Mouse (Mus musculus) left cerebral cortex, adult 6 months (tissue): Measurements from ENCODE around the gene Tnfaip8l3. TPM values are rescaled to one million over a fixed set of nuclear protein-coding genes. Genes with fewer than 3 reads are reported as not detected.

Experiments used
- long read RNA-seq, 2 experiments: library from polyadenylated mRNA; unstranded; transcript quantifications; one replicate each; pipeline ENCODE4 v2.0.0; 2019 to 2020
- polyA plus RNA-seq: library from polyadenylated mRNA; unstranded; fragments of <200 nt; fragmentation: Nextera tagmentation; gene quantifications from 2 replicates; pipeline ENCODE4 v1.2.3, GENCODE M21; 2021

Tnfaip8l3 gene
- 2.9 and 3.7 TPM in 2 replicates for polyA plus RNA-seq
- long read RNA-seq, experiment 1, full-length matches to known transcripts: 4 of 7 reads
- long read RNA-seq, experiment 1, partial matches to known transcripts: 0 of 7 reads
- long read RNA-seq, experiment 1, other reads (novel, unspliced or antisense): 3 of 7 reads
- long read RNA-seq, experiment 2, full-length matches to known transcripts: 1 of 3 reads
- long read RNA-seq, experiment 2, partial matches to known transcripts: 0 of 3 reads
- long read RNA-seq, experiment 2, other reads (novel, unspliced or antisense): 2 of 3 reads

DNA sequence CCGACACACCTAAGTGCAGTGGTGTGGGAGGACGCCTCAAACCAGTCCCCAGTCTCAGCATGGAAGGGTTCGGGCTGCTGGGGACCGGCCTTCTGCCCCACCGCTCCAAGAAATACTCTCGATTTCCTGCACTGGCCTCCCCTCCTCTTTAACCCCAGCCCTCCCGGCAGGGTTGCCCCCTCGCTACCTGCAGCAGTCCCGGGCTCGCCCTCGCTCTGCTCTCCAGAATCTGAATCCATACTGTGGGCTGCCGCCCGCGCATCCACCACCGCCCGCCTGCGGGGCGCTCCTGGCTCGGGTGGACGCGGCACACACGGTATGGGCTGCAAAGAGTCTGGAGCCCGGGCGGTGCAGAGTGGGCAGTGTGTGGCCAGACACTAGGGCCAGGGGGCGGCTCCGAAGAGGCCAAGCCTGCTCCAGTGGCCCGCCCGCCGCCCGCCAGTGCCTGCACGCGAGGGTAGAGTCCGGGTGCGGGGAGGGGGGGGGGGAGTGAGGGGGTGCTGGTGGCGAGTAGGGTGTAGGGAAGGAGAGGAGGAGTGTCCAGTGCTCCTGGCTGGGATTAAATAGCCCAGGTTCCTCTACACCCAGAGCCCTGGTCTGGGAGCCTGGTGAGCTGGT, at the start of gene Tnfaip8l3:
TSS of gene Tnfaip8l3 (minus strand) at position 357 of the 618 bp plus-strand sequence.

GRCm38 (mm10) chr9:53975122-53975518, 93.1 kb downstream of the Tnfaip8l3 start, which contains the start of gene Elmod1:
Elmod1 (minus strand) TSS chr9:53975301.

Other genes with a start within 250 kb of the Tnfaip8l3 start
- 0.65 and 0.75 TPM in 2 replicates for gene Sln, start 218.2 kb downstream of the Tnfaip8l3 start, polyA plus RNA-seq
- 48.7 and 57.2 TPM in 2 replicates for gene Elmod1, start 93.1 kb downstream of the Tnfaip8l3 start, polyA plus RNA-seq
- not detected in 2 replicates for gene Cyp19a1, start 199.7 kb upstream of the Tnfaip8l3 start, polyA plus RNA-seq
- gene Gldn, start 218.1 kb upstream of the Tnfaip8l3 start, polyA plus RNA-seq: 0.16 and 0.28 TPM in 2 replicates